Mouse (Mus musculus): ENCODE results near the gene Babam2.

DNA sequence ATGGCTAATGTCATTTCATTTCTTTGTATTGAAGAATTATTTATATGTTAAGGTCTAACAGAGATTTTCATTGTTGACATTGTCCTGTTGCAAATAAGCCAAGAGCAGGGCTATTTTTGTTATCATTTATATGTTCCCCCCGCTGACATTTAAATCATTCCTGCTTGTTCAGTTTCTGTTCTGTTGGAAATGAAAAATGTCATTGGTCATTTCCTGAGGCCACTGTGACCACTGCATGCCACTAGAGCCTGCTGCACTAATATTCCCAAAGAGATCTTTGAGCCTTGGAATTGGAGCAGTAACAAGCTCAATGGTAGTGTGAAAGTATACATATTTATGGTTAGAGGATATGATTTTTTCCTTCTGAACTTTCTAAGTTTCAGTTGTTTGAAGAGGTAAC, 118.6 kb downstream of the Babam2 start:
- TF ChIP-seq CTCF (IDR thresholded peaks at IDR 0.05; ENCODE audit: low read depth) (no peak), EP300 (IDR thresholded peaks at IDR 0.05; ENCODE audit: low read depth) (no peak)

All from liver, postnatal 0 days (tissue).